Mouse (Mus musculus): ENCODE measurements around the gene Hist1h3b. TPM values are rescaled to one million over a fixed set of nuclear protein-coding genes. Genes with fewer than 3 reads are reported as not detected.

The Hist1h3b gene
- polyA plus RNA-seq, 1 experiment from 2014 or later = 11.7 TPM

- no peak overlapping the region for H3K27ac ChIP-seq (replicated peaks)
- no peak for ATAC-seq (replicated peaks)
- no peaks in the 10 kb centered on the region for H3K36me3 ChIP-seq
- H3K4me3 ChIP-seq = no peak overlapping the region
- no peak overlapping the region for H3K4me2 ChIP-seq (replicated peaks)
- H3K27me3 ChIP-seq = no peaks in the 10 kb centered on the region
- WGBS = 90% methylated on average over 4 of the region's 4 CpGs
- no peaks in the 10 kb centered on the region for H3K4me1 ChIP-seq
- no peaks in the 10 kb centered on the region for H3K9me3 ChIP-seq
- H3K9ac ChIP-seq (replicated peaks) = no peak overlapping the region
Measured at GRCm38 (mm10) chr13:23724239-23724638, 27.8 kb upstream of the Hist1h3b start.

GRCm38 (mm10) chr13:23725213-23725612 lies 26.9 kb upstream of the Hist1h3b start:
- Histone ChIP-seq H3K36me3 (no peaks in the 10 kb centered on the region), H3K4me2 (replicated peaks) (no peak overlapping the region), H3K9ac (replicated peaks) (no peak overlapping the region), H3K27me3 (no peaks in the 10 kb centered on the region), H3K27ac (replicated peaks) (no peak overlapping the region), H3K9me3 (no peaks in the 10 kb centered on the region), H3K4me3 (no peak overlapping the region), H3K4me1 (no peaks in the 10 kb centered on the region)
- 60% methylated on average over 1 of the region's 1 CpGs for WGBS
- no peak for ATAC-seq (replicated peaks)

GRCm38 (mm10) chr13:23728472-23729191 lies 23.4 kb upstream of the Hist1h3b start:
- WGBS = 91% methylated on average over 18 of the region's 18 CpGs
- Histone ChIP-seq H3K27me3 (no peaks in the 10 kb centered on the region), H3K4me2 (replicated peaks) (no peak overlapping the region), H3K4me1 (no peaks in the 10 kb centered on the region), H3K9ac (replicated peaks) (no peak overlapping the region), H3K36me3 (no peaks in the 10 kb centered on the region), H3K9me3 (no peaks in the 10 kb centered on the region), H3K27ac (replicated peaks) (no peak overlapping the region), H3K4me3 (no peak overlapping the region)
- no peak for ATAC-seq (replicated peaks)

- no peaks in the 10 kb centered on the region for H3K9me3 ChIP-seq
- H3K36me3 ChIP-seq = no peaks in the 10 kb centered on the region
- whole genome bisulfite sequencing = 88% methylated on average over 9 of the region's 9 CpGs
- H3K27me3 ChIP-seq = no peaks in the 10 kb centered on the region
- H3K9ac ChIP-seq (replicated peaks) = no peak overlapping the region
- H3K4me3 ChIP-seq = no peak overlapping the region
- H3K27ac ChIP-seq (replicated peaks) = no peak overlapping the region
- H3K4me2 ChIP-seq (replicated peaks) = no peak overlapping the region
- ATAC-seq (replicated peaks) = no peak
- no peaks in the 10 kb centered on the region for H3K4me1 ChIP-seq
Measured at GRCm38 (mm10) chr13:23729192-23729525, 22.9 kb upstream of the Hist1h3b start.

GRCm38 (mm10) chr13:23729706-23730105 lies 22.4 kb upstream of the Hist1h3b start:
- H3K9me3 ChIP-seq = no peaks in the 10 kb centered on the region
- 92% methylated on average over 5 of the region's 5 CpGs for WGBS
- no peak for ATAC-seq (replicated peaks)
- no peak overlapping the region for H3K9ac ChIP-seq (replicated peaks)
- no peak overlapping the region for H3K4me2 ChIP-seq (replicated peaks)
- no peaks in the 10 kb centered on the region for H3K27me3 ChIP-seq
- no peaks in the 10 kb centered on the region for H3K36me3 ChIP-seq
- H3K4me3 ChIP-seq = no peak overlapping the region
- H3K4me1 ChIP-seq = no peaks in the 10 kb centered on the region
- H3K27ac ChIP-seq (replicated peaks) = no peak overlapping the region

GRCm38 (mm10) chr13:23730479-23730878 lies 21.6 kb upstream of the Hist1h3b start:
- no peak overlapping the region for H3K27ac ChIP-seq (replicated peaks)
- no peaks in the 10 kb centered on the region for H3K4me1 ChIP-seq
- ATAC-seq (replicated peaks) = no peak
- no peak overlapping the region for H3K4me3 ChIP-seq
- 56% methylated on average over 8 of the region's 8 CpGs for WGBS
- no peak overlapping the region for H3K9ac ChIP-seq (replicated peaks)
- no peaks in the 10 kb centered on the region for H3K36me3 ChIP-seq
- H3K4me2 ChIP-seq (replicated peaks) = no peak overlapping the region
- H3K27me3 ChIP-seq = no peaks in the 10 kb centered on the region
- H3K9me3 ChIP-seq = no peaks in the 10 kb centered on the region

- H3K27ac ChIP-seq (replicated peaks) = no peak overlapping the region
- no peak overlapping the region for H3K9ac ChIP-seq (replicated peaks)
- no peaks in the 10 kb centered on the region for H3K9me3 ChIP-seq
- H3K27me3 ChIP-seq = no peaks in the 10 kb centered on the region
- peak; percentile 53; the same call in 1 of the 2 replicates for ATAC-seq (replicated peaks)
- no peaks in the 10 kb centered on the region for H3K36me3 ChIP-seq
- H3K4me3 ChIP-seq = no peak overlapping the region
- 25% methylated on average over 8 of the region's 8 CpGs for WGBS
- H3K4me1 ChIP-seq = no peaks in the 10 kb centered on the region
- H3K4me2 ChIP-seq (replicated peaks) = no peak overlapping the region
Measured at GRCm38 (mm10) chr13:23732156-23732804, 19.8 kb upstream of the Hist1h3b start.

- 83% methylated on average over 5 of the region's 5 CpGs for WGBS
- Histone ChIP-seq H3K36me3 (no peaks in the 10 kb centered on the region), H3K4me1 (peaks cover 21% of the 10 kb centered on the region), H3K27me3 (no peaks in the 10 kb centered on the region), H3K4me2 (replicated peaks) (no peak overlapping the region), H3K27ac (replicated peaks) (no peak overlapping the region), H3K4me3 (no peak overlapping the region), H3K9ac (replicated peaks) (no peak overlapping the region), H3K9me3 (no peaks in the 10 kb centered on the region)
- no peak for ATAC-seq (replicated peaks)
Measured at GRCm38 (mm10) chr13:23737091-23737490, 15.0 kb upstream of the Hist1h3b start.

- H3K27ac ChIP-seq (replicated peaks) = peak overlapping the region; percentile 96
- no peaks in the 10 kb centered on the region for H3K9me3 ChIP-seq
- no peaks in the 10 kb centered on the region for H3K27me3 ChIP-seq
- 21% methylated on average over 4 of the region's 4 CpGs for WGBS
- no peaks in the 10 kb centered on the region for H3K36me3 ChIP-seq
- peak overlapping the region; percentile 77 for H3K9ac ChIP-seq (replicated peaks)
- H3K4me1 ChIP-seq = peaks cover 21% of the 10 kb centered on the region
- H3K4me3 ChIP-seq = peak overlapping the region; percentile 54; the same call in 1 of the 2 replicates
- ATAC-seq (replicated peaks) = no peak
- peak overlapping the region; percentile 100 for H3K4me2 ChIP-seq (replicated peaks)
Measured at GRCm38 (mm10) chr13:23738041-23738440, 14.0 kb upstream of the Hist1h3b start.

- Histone ChIP-seq H3K4me2 (replicated peaks) (peak within 1 kb of the TSS; percentile 100), H3K9ac (replicated peaks) (peak within 1 kb of the TSS; percentile 77), H3K4me3 (peak within 1 kb of the TSS; percentile 54), H3K9me3 (no peaks in the 10 kb centered on the region), H3K27me3 (no peaks in the 10 kb centered on the region), H3K27ac (replicated peaks) (peak within 1 kb of the TSS; percentile 96), H3K36me3 (no peaks in the 10 kb centered on the region), H3K4me1 (peaks cover 21% of the 10 kb centered on the region)
- WGBS = under 1% methylated on average over 38 of the region's 38 CpGs
- peak; percentile 96 for ATAC-seq (replicated peaks)
Measured at GRCm38 (mm10) chr13:23738677-23739068, 13.4 kb upstream of the Hist1h3b start, which contains the start of gene Hist1h1c. Gene Hist1h1c (plus strand): TSS chr13:23738808.

- no peaks in the 10 kb centered on the region for H3K27me3 ChIP-seq
- WGBS = under 1% methylated on average over 39 of the region's 39 CpGs
- H3K4me2 ChIP-seq (replicated peaks) = peak overlapping the region; percentile 100
- H3K9me3 ChIP-seq = no peaks in the 10 kb centered on the region
- peak overlapping the region; percentile 77 for H3K9ac ChIP-seq (replicated peaks)
- ATAC-seq (replicated peaks) = peak; percentile 92
- peak overlapping the region; percentile 96 for H3K27ac ChIP-seq (replicated peaks)
- peak overlapping the region; percentile 54 for H3K4me3 ChIP-seq
- peaks cover 25% of the 10 kb centered on the region for H3K4me1 ChIP-seq
- no peaks in the 10 kb centered on the region for H3K36me3 ChIP-seq
Measured at GRCm38 (mm10) chr13:23739069-23739921, 12.8 kb upstream of the Hist1h3b start.

GRCm38 (mm10) chr13:23739922-23740252 lies 12.2 kb upstream of the Hist1h3b start:
- ATAC-seq (replicated peaks) = no peak
- Histone ChIP-seq H3K9ac (replicated peaks) (peak overlapping the region; percentile 77), H3K4me3 (peak overlapping the region; percentile 54), H3K27me3 (no peaks in the 10 kb centered on the region), H3K4me2 (replicated peaks) (peak overlapping the region; percentile 100), H3K36me3 (no peaks in the 10 kb centered on the region), H3K4me1 (peaks cover 30% of the 10 kb centered on the region), H3K27ac (replicated peaks) (peak overlapping the region; percentile 96), H3K9me3 (no peaks in the 10 kb centered on the region)
- WGBS = 1% methylated on average over 14 of the region's 14 CpGs

All from forebrain, embryonic 15.5 days (tissue).